Mouse (Mus musculus) gastrocnemius, postnatal 36 days (tissue): ENCODE data around the gene Calhm4. TPM values are rescaled to one million over a fixed set of nuclear protein-coding genes. Genes with fewer than 3 reads are reported as not detected.
"Not testable (repeated sequence)": the region's sequence is repeated elsewhere in the genome, so short reads cannot be mapped to it uniquely, and the experiment has no call there.

Source experiments
- DNase-seq, 2 experiments: peaks; one replicate each; pipeline ENCODE4 v3.0.0; 2022
- intact Hi-C: fragments of 180-260 bp; cut with DNase I; formaldehyde crosslinking; loops from one replicate; pipeline ENCODE4 v1.15.1; 2025
- total RNA-seq, 2 experiments: library from RNA; stranded (reverse); gene quantifications; 2 replicates each; pipeline ENCODE4 v1.2.3; 2021

Gene Calhm4
- total RNA-seq, 2 experiments from 2014 or later: not detected

DNA sequence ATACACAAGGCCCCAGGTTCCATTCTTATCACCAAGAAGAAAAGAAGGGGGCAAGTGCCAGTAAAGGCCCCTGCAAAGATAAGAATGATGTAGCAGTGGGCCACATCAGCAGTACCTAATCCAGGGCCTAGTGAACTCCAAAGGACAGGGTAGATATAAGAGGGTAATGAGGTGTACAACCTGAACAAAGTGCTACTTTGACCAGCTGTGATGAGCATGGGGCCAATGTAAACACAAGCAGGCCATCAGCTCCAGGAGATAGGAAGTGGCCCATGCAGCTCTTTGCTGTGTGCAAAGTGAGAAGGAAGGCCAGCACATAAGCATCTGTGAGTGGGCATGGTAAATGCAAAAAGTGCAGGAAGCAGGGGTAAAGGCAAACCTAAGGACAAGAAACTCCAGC, 45.7 kb downstream of the Calhm4 start:
- no peak for DNase-seq
- intact Hi-C loops: no loop called here

- intact Hi-C loops, DNase-seq: not testable (repeated sequence)
Measured at GRCm38 (mm10) chr10:33996686-33997085, 47.4 kb downstream of the Calhm4 start.

Other genes with a start within 250 kb of the Calhm4 start
- gene Sult3a1, start 186.6 kb downstream of the Calhm4 start, total RNA-seq: not detected
- gene Rsph4a, start 139.2 kb downstream of the Calhm4 start, total RNA-seq: not detected
- gene Zup1, start 93.0 kb downstream of the Calhm4 start, total RNA-seq: 1 to 10 TPM; 4.1 to 6.8 TPM
- gene Rwdd1, start 24.7 kb downstream of the Calhm4 start, total RNA-seq: 100 to 1,000 TPM; 129 to 133 TPM
- gene Trappc3l, start 6.7 kb downstream of the Calhm4 start, total RNA-seq: not detected
- under 1 TPM; 0.31 to 0.39 TPM for gene Calhm5, start 52.2 kb upstream of the Calhm4 start, total RNA-seq
- not detected for gene Calhm6, start 83.7 kb upstream of the Calhm4 start, total RNA-seq
- gene Dse, start 163.4 kb upstream of the Calhm4 start, total RNA-seq: 1 to 10 TPM; 3.5 to 4.5 TPM
- 10 to 100 TPM; 47.4 to 49.4 TPM for gene Tspyl1, start 237.9 kb upstream of the Calhm4 start, total RNA-seq